Mouse (Mus musculus) MEL (cell line): ENCODE results near the gene Zdhhc21.

Experiments
- CTCF ChIP-seq, 3 experiments: IDR thresholded peaks in 2 of 3; conservative IDR thresholded peaks in 1 of 3; 2 replicates each; pipeline ENCODE4 v1.5.1; 2011 to 2012; ENCODE audit warnings: low read length in 3 of 3, low read depth in 2 of 3, mild to moderate bottlenecking in 2 of 3, improper control_type of control experiment in 1 of 3, inconsistent platforms in 1 of 3, mixed read lengths in 1 of 3, moderate library complexity in 1 of 3; ENCODE audit not compliant: control insufficient read depth in 1 of 3, insufficient read depth in 1 of 3, poor library complexity in 1 of 3, severe bottlenecking in 1 of 3
- EP300 ChIP-seq, 2 experiments: IDR thresholded peaks; 2 replicates each; pipeline ENCODE4 v1.6.1; 2011; ENCODE audit warnings: improper control_type of control experiment in 2 of 2, low read length in 2 of 2, low read depth in 1 of 2, mild to moderate bottlenecking in 1 of 2
- JUND ChIP-seq: IDR thresholded peaks from 2 replicates; pipeline ENCODE4 v1.6.1; 2011; ENCODE audit warnings: low read depth, mild to moderate bottlenecking, improper control_type of control experiment, low read length
- MAX ChIP-seq: IDR thresholded peaks from 2 replicates; pipeline ENCODE4 v1.6.1; 2011; ENCODE audit warnings: low read length, improper control_type of control experiment
- MAZ ChIP-seq: IDR thresholded peaks from 2 replicates; pipeline ENCODE4 v1.6.1; 2012; ENCODE audit warnings: low read depth, mild to moderate bottlenecking, inconsistent platforms, low read length, improper control_type of control experiment
- MYC ChIP-seq: IDR thresholded peaks from 2 replicates; pipeline ENCODE4 v1.6.1; 2011; ENCODE audit warnings: low read depth, mild to moderate bottlenecking, low read length, improper control_type of control experiment, moderate library complexity
- RCOR1 ChIP-seq: IDR thresholded peaks from 2 replicates; pipeline ENCODE4 v1.6.1; 2012; ENCODE audit warnings: low read depth, mild to moderate bottlenecking, inconsistent platforms, low read length, improper control_type of control experiment

DNA sequence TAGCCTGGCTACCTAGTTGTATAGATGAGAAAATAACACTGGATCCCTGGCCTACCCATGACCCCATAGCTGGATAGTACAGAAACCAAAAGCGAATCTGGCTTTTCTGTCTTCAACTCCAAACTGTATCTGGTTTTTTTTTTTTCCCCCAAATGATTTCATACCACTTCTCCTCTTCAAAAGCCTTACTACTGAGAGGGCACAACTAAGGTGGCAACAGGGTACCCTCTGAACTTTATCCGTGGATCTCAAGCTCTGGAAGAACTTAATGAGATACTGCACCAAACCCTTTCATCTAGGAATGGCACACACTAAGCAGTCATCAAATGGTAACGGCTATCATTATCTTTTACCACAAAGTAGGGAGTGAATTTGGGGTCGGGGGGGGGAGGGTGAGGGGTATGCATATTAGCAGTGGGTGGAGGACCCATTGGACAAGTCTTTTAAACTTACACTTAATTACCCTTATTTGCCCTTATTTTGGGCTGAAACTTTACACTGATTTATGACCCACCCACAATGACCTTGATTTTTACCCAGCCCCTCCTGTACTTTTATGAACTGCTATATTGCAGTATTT lies 1.2 kb downstream of the Zdhhc21 start:
- TF ChIP-seq JUND (no peak), MAZ (no peak), MAX (no peak), EP300 (IDR thresholded peaks at IDR 0.05; ENCODE audit: low read depth in 1 of 2, low read length in 2 of 2) (no peak), CTCF (IDR thresholded peaks at IDR 0.05 in 2 of 3, conservative IDR thresholded peaks at IDR 0.05 in 1 of 3; ENCODE audit: control insufficient read depth in 1 of 3, insufficient read depth in 1 of 3, low read depth in 2 of 3, low read length in 3 of 3, poor library complexity in 1 of 3, severe bottlenecking in 1 of 3) (no peak), RCOR1 (no peak), MYC (no peak)
